Mouse (Mus musculus) MEL (cell line): Measurements from ENCODE around the gene Trim27.

Experiments
- CTCF ChIP-seq, 3 experiments: IDR thresholded peaks in 2 of 3; conservative IDR thresholded peaks in 1 of 3; 2 replicates each; pipeline ENCODE4 v1.5.1; 2011 to 2012; ENCODE audit warnings: low read length in 3 of 3, low read depth in 2 of 3, mild to moderate bottlenecking in 2 of 3, improper control_type of control experiment in 1 of 3, inconsistent platforms in 1 of 3, mixed read lengths in 1 of 3, moderate library complexity in 1 of 3; ENCODE audit not compliant: control insufficient read depth in 1 of 3, insufficient read depth in 1 of 3, poor library complexity in 1 of 3, severe bottlenecking in 1 of 3
- POLR2A ChIP-seq, 2 experiments: IDR thresholded peaks; 2 replicates each; pipeline ENCODE4 v1.6.1; 2011 to 2012; ENCODE audit warnings: low read length in 2 of 2, mild to moderate bottlenecking in 2 of 2, control low read depth in 1 of 2, improper control_type of control experiment in 1 of 2, low read depth in 1 of 2, moderate library complexity in 1 of 2; ENCODE audit not compliant: control insufficient read depth in 1 of 2, insufficient read depth in 1 of 2, poor library complexity in 1 of 2

DNA sequence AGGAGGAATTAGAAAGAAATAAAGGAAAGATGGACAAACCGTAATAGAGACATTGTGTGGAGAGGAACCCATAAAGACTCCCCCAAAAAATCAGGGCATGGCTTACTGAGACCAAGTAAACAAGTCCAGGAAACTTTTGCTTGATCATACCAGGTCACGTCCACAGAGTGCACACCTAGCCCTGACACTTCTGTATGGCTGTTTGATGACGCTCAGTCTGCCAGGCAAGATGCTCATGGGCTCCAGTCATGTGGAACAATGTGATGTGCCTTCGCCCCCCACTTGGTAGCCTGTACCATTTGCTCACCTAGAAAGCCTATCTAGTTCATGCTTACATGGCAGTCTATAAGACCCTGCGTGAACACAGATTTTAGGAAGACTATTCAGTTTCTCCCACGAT, 3.8 kb downstream of the Trim27 start:
- TF ChIP-seq CTCF (IDR thresholded peaks at IDR 0.05 in 2 of 3, conservative IDR thresholded peaks at IDR 0.05 in 1 of 3; ENCODE audit: control insufficient read depth in 1 of 3, insufficient read depth in 1 of 3, low read depth in 2 of 3, low read length in 3 of 3, poor library complexity in 1 of 3, severe bottlenecking in 1 of 3) (no peak), POLR2A (IDR thresholded peaks at IDR 0.05; ENCODE audit: control insufficient read depth in 1 of 2, insufficient read depth in 1 of 2, low read depth in 1 of 2, low read length in 2 of 2, poor library complexity in 1 of 2) (0 out of 4 replicates have a peak, but pooled peaks of 1 of the 2 experiments have one; percentile 32)
